Mouse (Mus musculus) naive thymus-derived CD4-positive, alpha-beta T cell, adult 2 months (primary cell): ENCODE data around the gene Atp6v0a1.

ENCODE experiments used
- DNase-seq: peaks from one replicate; pipeline ENCODE4 v3.0.0-alpha.2; 2011; ENCODE audit warnings: low read depth

Gene Atp6v0a1

DNA sequence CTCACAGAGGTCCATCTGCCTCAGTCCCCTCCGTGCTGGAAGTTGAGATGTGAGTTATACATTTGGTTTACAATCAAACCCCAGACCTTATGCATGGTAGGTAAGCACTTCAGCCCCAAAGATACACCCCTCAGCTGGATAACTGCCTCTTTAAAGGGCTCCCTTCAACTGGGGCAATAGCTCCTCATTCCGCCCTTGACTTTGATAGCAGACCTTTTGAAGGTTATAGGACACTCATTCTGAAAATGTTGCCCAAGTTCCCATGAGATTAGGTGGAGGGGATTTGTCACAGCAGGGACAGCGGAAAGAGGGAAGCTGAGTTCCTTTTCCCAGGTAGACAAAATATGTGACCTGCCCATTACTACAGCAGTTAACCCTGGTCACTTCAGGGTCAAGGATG is 28.0 kb upstream of the Atp6v0a1 start:
- DNase-seq: no peak

DNA sequence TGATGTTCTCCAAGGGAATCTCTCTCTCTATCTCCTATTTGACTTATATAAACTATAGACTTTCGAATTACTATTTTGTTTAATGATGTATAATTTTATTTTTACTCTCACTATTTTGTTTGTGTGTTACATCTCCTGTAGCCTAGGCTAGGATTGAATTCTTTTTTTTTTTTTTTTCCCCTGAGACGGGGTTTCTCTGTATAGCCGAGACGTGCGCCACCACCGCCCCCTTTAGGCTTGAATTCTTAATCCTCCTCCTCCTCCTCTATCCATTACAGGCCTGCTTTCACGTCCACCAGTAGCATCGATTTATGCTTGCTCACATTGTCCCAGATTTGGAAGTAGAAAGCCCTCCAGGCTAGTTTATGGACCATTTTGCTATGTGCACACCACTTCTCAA is 27.2 kb upstream of the Atp6v0a1 start:
- DNase-seq: no peak

DNA sequence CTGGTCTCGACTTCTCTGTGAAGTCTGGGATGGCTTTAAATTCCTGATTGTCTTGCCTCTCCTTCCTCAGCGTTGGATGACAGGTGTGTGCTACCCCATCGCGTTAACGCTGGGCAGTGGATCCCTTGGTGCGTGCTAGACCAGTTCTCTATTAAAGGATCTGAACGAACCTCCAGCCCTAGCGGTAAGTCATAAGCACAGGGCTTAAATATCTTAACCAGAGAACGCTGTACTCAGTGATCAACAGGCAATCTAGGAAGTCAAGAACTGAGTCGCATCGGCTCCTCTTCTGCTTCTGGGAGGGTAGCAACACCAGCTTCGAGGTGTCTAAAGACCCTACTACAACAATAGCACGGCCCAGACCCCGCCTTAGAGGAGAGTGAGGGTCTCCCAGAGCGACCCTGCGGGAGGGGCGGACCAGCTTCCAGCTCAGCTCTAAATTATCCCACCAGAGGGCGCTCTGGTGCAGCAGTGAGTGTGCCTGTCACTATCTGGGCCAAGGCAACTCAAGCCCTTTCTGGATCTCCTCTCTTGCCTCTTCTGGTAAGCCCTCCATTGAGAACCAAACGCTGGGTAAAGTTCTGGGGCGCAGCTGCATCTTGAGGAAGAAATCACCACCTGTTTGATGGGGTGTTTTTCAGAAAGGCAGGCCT is 26.0 kb upstream of the Atp6v0a1 start:
- DNase-seq: peak; percentile 91

DNA sequence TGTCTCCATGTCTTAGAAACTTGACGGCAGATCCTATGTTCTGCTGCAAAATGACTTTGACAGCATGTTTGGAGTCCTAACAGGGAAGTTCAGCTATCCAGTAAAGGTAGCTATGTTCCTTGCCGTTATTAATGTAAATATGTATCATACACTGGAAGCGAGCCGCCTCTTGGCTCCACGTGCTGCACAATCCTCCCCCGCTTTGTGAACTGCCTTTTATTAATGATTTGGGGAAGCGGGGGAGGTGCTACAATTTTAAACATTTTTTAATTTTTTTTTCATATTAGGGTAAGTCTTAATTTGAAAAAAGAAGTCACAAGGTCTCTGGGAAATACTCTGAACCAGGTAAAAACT is 25.5 kb upstream of the Atp6v0a1 start:
- no peak for DNase-seq

DNA sequence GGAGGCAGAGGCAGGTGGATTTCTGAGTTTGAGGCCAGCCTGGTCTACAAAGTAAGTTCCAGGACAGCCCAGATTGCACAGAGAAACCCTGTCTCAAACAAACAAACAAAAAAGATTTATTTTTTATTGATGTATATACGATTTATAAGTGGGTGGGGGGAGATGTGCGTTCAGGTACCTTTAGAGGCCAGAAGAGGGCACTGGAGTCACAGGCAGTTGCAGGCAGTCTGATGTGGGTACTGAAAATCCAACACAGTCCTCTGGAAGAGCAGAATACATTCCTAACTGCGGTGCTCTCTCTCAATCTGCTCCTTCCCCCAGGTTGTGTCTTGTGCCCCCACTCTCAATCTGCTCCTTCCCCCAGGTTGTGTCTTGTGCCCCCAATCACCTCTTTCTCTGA is 23.6 kb upstream of the Atp6v0a1 start:
- DNase-seq: peak; percentile 41

DNA sequence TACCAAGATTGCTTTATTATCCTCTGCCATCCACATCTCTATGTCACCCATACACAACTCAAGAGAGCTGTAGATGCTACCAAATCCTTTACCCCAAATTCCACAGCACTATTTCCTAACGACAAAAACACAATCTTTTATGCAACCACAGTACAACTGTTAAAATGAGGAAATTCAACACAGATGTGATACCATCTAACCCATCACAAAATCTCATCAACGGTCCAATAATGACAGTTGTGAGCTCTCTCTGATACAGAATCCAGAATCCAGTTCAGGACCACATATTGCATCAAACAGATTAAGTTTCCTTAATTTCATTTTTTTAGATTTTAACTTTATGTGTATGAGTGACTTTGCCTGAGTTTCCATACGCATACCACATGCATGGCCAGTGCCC is 20.6 kb upstream of the Atp6v0a1 start:
- no peak for DNase-seq

DNA sequence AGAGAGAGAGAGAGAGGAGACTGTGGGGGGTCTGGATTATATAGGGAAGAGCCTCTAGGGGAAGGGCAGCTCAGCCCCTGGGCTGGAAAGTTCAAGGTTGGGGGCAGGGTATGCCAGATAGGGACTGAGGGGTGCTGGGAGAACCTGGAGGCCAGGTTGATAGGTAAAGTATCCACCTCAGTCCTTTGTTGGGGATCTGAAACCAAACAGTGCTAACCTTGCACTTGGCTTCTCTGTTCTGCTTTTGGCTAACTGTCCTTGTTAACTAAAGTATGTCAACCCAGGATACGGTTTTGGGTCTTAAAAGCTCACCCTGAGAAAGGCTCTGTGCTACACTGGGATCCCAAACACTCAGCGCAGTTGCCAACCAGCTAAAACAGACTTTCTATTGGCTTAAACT is 19.6 kb upstream of the Atp6v0a1 start:
- no peak for DNase-seq

DNA sequence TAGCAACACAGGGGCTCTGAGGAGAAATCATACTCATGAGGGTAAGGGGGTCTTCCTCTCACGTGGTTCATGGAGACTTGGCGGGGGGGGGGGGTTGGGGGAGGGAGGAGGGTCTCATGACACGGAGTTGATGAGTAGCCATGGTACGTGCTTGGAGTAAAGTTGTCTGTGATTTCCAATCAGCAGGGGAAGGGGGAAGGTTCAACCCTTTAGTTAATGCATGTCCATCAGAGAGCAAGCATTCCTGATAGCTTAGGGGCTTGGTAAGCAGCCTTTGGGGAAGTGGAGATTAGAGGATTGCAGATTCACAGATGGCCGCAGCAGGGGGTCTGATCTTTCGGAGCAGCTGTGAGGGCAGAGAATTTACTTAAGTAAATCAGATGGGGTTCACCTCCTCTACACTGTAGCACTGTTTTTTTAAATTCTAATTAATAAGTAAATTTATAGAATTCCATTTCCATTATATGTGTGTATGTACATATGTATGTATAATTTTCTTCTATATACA is 18.2 kb upstream of the Atp6v0a1 start:
- DNase-seq: no peak

DNA sequence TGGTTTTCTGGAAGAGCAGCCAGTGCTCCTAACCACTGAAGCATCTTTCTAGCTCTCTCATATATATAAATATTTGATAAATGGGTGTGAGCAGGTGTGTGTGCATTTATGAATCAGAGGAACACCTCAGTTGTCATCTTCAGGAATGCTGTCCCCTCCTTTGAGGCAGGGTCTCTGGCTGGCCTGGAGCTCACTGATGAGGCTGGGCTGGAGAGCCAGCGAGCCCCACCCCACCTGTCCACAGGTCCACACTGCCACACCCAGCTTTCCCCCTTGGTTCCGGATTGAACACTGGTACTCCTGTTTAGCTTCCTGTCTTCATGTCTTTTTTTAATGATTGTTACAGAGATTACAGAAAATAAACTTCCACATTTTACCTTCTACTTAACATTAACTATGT is 15.8 kb upstream of the Atp6v0a1 start:
- no peak for DNase-seq

DNA sequence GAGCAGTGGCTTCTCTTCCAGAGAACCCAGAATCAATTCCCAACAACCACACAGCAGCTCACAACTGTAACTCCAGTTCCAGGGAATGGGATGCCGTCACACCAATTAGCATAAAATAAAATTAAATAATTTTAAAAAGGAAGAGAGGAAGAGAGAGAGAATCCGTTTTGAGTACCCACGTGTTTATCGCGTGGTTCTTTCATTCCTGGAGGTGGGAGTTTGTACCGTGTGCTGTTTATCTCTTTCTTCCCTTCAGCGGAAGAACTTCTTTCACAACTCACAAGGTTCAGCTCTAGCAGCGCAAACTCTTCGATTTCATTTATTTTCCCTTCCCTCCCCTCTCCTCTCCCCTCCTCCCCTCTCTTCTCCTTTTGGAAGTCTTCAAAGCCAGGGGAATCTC is 15.0 kb upstream of the Atp6v0a1 start:
- no peak for DNase-seq

DNA sequence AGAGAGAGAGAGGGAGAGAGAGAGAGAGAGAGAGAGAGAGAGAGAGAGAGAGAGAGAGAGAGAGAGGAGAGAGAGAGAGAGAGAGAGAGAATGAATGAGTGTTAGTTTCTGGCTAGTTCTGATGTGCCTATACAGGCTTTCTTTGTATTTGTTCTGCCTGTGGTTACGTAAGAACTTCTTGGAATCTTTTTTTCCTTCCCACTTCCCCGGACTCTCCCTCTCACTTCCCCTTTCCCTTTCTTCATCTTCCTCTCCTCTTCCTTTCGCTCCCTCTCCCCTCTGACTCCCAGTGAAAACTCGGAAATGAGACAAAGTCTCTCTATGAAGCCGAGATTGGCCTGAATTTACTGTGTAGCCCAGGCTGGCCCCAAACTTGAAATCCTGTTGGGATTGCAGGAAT is 14.6 kb upstream of the Atp6v0a1 start:
- DNase-seq: no peak

DNA sequence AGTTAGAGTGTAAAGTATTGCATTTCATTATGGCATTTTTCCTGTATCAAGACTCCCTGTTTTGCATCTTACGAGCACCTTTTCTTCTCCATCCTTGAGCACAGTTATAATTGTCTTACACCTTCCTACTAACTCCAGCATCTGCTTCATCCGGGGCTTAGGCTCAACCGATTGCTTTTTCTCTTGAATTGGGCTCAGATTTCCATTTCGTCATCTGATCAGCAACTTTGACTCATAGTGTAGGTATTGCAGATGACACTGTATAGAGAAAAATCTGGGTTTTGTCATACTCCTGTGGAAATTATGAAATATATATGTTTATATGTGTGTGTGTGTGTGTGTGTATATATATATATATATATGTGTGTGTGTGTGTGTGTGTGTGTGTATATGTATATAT is 12.8 kb upstream of the Atp6v0a1 start:
- no peak for DNase-seq

DNA sequence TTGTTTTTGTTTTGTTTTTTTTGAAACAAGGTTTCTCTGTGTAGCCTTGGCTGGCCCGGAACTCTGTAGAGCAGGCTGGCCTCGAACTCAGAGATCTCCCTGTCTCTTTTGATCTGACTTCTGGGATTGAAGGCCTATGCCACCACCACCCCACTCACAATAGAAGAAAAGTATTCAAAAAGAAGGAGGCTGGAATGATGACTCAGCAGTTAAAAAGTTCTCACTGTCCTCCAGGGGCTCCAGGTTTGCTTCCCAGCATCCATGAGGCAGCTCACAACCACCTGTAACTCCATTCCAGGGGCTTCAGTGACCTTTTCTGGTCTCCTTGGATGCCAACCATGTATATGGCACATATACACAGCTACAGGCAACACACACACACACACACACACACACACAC is 10.4 kb upstream of the Atp6v0a1 start:
- no peak for DNase-seq

DNA sequence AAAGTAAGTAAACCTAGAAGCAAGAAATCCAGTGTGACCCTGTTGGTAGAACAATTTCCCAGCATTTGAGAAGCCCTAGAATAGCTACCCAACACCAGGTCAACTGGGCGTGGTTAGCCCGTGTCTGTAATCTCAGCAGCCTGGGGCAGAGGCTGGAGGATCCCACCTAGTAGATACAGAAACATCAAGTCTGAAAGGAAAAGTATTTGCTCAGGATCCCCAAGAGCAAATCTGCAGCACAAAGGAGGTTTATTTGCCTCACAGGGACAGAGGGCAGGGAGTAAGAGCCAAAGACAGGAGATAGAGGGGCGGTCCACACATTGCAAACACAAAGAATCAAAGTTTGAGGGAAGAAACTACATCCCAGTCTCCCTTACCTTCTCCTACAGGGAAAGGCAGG is 10.0 kb upstream of the Atp6v0a1 start:
- DNase-seq: no peak

DNA sequence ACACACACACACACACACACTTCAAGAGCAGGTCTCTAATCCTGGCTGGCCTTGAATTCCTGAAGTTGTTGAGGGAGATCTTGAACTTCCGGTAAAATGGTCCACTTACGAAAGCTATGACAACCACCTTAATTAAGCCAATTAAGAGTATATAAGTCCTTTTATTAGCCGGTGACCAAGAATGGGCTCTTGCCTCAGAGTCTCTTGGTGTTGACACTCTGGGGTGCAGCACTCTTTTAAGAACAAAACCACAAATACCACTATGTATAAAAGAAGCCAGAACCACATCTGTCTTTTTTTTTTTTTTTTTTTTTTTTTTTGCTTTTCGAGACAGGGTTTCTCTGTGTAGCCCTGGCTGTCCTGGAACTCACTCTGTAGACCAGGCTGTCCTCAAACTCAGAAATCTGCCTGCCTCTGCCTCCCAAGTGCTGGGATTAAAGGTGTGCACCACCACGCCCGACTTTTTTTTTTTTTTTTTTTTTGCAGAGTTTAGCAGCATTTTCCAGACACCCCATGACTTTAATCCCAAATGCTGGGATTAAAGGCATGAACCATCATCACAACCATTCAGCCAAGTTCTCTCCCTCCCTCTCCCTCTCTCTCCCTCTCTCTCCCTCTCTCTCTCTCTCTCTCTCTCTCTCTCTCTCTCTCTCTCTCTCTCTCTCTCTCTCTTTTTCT is 7.2 kb upstream of the Atp6v0a1 start:
- DNase-seq: peak; percentile 46

DNA sequence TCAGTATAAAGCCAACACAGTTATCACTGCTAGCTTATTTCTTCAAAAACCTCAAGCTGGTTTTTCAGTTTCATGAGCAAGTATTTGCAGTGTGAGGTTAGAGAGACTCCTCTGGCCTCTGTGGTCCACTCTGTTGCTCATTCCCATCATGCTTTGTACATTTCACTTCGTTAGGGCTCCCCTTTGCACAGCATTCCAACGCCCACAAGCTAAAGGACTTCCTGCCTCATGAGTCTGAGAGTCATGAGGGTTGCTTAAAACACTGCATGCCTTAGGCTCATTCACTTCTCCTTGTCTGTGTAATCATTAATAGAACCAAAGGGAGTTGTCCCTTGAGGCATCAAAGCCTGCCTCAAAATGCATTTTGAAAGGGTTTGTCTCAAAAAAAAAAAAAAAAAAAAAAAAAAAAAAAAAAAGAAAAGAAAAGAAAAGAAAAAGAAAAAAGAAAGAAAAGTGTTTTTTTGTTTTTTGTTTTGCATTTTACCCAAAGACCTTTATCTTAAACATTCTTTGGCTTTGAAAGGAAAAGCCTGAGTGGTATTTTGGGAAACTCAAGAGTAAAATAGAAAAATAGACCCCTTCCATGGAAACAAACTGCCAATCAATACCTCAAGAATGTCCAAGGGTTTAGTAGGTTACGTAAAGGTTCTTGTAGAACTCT is 6.1 kb upstream of the Atp6v0a1 start:
- peak; percentile 40 for DNase-seq

DNA sequence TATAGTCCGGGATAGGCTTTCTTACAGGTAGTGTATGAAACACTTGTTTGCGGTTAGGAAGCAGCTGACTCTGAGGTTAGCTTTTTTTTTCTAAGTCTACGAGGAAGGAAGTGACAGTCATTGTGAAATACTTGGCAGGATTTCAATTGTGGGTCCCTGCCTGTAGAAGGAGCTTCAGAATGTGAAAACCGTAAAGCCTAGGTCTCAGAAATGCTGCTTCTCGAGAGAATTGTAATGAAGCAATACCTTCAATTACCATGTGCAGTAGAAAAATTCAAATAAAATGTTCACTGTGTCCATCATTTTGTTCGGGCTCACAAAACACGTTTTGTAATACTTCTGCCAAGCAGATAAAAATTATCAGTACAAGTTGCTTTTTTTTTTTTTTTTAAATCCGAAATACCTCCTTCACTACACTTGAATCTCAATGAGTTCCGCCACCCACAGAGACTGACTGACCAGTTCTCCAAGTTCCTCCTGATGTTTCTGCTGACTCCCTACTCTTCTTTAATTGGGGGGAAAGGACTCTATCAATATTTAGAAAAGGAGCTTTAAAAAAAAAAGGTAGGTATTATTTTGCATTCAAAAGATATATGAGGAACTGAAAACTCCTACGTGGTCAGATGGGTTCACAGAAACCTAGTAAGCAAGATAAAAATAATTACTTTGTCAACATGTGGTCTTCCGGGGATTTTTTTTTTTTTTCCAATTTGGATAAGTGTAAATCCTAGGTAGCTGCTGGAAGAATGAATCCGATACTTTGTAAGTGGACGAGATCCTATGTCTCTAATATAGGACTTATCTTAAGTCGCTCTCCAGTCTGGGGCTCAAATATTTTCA is 826 bp upstream of the Atp6v0a1 start:
- DNase-seq: peak; percentile 92

DNA sequence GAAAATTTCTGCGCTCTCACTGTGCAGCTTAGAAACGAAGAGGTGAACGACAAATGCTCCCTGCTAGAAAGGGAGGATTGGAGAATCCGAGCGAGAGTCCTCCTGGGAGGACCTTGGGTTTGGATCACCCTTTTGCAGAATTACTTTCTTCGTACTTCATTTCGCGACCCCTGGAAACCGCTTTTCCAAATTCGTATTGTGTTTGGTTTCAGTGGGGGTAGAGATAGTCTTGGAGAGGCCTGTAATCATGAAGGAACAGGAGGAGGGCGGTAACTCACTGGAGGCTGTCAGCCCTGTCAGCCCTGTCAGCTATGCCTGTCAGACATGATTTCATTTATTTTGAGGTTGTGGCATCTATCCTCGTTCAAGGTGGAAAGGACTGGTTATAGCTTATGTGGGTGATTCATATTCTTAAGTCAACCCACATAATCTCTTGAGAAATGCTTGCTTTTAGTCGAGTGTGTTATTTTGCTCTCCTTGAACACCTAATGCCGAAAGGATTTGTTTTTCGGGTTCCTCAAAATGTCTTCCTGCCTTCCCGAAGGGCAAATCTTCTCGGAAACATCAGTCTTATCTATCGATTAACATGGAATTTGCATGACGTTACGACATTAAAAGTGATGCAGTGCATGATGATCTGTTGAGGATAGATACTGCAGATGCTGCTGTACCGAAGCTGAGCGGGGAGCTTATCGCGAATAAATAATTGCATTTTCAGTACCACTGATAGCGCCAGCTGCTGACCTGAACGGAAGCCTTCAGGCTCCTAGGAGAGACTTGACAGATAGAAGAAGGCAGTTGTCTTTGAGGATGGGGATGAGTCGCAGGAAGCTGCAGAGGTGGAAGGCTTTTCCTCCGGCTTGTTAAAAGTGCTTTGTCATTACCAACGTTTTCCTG is 884 bp downstream of the Atp6v0a1 start:
- DNase-seq: peak; percentile 60

DNA sequence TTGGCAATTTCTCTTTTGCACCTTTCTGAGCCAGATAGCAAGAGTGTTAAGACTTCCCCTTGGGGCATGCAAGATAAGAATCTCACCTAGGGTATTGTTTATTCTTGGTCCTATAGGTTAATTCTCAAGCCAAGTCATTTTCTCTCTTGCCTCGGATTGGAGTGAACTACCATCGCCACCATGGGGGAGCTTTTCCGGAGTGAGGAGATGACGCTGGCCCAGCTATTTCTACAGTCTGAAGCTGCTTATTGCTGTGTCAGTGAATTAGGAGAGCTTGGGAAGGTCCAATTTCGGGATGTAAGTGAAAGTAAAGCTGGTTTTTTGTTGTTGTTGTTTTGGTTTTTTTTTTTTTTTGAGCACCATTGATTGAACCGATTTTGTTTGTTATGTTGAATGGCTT is 2.4 kb downstream of the Atp6v0a1 start:
- DNase-seq: no peak

DNA sequence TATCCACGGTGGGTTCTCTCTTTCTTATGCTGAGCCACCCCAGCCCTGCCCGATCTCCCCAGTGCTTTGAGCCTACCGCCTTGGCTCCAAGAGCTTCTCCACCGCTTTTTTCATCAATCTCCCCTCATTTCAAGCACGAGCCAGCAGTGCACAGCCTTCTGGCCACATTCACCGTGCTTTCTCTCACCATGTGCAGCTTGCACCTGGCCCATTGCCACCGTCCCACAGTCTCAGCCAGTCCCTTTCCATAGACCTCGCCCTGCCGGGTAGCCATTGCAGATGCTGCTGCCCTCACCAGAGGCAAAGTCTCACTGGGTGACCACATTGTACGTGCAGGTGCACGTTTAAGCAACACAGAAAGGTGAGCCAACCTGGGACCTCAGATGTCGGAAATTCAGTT is 14.1 kb downstream of the Atp6v0a1 start:
- no peak for DNase-seq

DNA sequence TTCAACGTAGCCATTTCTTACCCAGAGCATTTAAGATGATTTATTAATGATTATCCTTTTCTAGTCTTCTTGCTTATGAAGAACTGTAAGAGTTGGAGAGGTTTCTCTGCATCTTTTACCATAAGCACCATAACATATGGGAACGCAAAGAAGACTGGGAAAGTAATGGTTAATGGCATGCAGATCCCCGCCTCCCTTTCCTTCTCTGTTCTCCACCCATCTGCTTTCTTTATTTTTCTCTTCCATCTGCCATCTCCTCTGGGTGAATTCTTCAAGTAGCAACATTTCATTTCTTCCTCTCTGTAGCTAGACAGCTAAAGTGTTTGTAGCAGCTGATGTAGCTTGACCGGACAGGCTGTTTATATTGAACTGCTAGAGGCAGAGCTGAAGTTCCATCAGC is 14.7 kb downstream of the Atp6v0a1 start:
- no peak for DNase-seq

DNA sequence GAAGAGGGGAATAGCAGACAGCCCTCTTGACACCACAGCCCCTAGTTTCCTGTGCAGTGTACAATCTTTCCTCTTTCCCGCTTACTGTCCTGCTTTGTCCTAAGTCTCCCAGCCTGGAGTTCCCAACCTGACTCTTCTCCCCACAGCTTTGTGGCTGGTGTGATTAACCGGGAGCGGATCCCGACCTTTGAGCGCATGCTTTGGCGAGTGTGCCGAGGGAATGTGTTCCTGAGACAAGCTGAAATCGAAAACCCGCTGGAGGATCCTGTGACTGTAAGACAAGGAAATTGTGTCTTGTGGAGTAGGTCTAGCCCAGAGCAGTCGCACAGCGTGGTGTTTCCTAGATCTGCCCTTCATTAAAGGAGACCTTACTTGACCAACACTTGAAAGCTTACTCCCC is 17.9 kb downstream of the Atp6v0a1 start:
- no peak for DNase-seq
